Mouse (Mus musculus) spleen, embryonic (tissue): ENCODE data around the gene Dffa.
"Not testable (repeated sequence)": the region's sequence is repeated elsewhere in the genome, so short reads cannot be mapped to it uniquely, and the experiment has no call there.

ENCODE experiments used
- CTCF ChIA-PET: fragments of 350-600 bp; sonication (Branson Sonifier 250); formaldehyde crosslinking; loops from one replicate; lab custom pipeline; 2022; lab: Charles Lee

Dffa gene

DNA sequence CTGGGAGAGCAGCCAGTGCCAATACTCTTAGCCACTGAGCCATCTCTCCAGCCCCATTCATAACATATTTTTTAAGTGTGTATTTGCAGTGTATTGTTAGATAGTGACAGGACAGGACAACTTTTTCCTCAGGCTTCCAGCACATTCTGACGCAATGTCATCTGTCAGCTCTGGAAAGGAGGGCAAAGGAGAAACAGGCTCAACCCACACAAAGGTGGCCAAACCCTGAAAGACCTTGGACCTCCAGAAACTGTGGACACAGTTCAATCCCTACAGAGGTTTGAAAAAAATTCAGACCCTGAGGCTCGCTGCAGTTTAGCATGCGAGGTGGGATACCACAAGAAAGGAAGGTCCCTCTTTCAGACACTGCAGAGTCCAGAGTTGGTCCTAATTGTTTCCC is 6.0 kb upstream of the Dffa start:
- CTCF ChIA-PET = no interaction called here

DNA sequence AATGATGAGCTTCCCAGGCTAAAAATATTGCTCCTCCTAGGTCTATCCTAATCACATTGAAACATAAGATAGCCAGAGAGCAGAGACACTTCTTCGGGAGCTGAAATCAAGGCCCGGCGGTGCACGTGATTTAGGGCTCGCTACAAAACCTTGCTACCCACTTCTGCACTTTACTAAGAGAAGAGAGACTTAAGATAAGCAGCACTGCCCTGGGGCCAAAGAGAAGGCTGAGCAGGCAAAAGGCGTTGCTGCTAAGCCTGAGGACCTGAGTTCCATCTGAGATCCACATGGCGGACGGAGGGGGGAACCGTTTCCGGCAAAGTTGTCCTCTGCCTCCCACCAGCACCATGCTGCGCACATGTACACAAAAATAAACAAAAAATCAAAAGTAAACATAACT is 5.4 kb upstream of the Dffa start:
- CTCF ChIA-PET = no interaction called here

DNA sequence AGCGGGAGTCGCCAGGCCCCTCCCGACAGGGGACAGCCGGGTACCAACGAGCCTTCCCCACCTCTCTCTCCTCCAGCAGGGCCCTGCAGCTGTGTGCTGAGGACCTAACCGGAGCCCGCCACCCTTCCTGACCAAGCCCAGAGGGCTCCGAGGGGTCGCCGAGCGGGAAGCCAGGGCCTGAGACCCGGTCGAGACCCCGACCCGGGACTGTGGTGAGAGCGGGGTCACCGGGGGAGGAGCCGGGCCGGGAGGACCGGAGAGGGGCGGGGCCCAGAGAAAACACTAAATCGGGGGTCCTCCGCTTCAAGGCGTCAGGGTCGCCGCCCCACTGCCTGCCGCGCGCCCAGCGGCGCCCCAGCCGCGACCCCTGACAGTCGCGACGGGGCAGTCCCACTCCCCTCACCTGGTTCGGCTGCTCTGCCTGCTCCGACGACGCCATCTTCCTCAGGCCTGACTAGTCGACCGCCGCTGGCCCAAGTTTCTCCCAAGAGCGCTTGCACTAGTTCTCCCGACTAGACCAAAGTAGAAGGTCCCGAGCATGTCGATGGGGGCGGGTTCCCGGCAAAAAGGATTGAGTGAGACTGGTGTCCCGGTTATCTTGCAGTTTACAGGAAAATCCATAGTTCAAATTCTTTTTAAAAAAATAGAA is 4.5 kb upstream of the Dffa start, which contains the start of gene Pex14:
Gene Pex14 (minus strand): TSS at position 508 of the 649 bp plus-strand sequence.
- CTCF ChIA-PET = no interaction called here

DNA sequence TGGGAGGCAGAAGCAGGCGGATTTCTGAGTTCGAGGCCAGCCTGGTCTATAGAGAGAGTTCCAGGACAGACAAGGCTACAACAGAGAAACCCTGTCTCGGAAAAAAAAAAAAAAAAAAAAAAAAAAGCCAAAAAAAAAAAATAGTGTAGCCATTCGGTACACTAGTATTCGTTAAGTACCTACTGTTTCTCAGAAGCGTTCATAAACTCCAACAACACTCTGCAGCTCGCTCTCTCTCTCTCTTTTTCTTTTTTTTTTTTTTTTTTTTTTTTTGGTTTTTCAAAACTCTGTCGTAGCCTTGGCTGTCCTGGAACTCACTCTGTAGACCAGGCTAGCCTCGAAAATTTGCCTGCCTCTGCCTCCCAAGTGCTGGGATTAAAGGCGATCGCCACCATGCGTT is 3.5 kb upstream of the Dffa start:
- CTCF ChIA-PET = interaction anchor here (0.6 kb wide), 2 partner anchors 27 to 671 kb away, joined by 3 to 5 read pairs; no protein-coding TSS in a partner anchor

DNA sequence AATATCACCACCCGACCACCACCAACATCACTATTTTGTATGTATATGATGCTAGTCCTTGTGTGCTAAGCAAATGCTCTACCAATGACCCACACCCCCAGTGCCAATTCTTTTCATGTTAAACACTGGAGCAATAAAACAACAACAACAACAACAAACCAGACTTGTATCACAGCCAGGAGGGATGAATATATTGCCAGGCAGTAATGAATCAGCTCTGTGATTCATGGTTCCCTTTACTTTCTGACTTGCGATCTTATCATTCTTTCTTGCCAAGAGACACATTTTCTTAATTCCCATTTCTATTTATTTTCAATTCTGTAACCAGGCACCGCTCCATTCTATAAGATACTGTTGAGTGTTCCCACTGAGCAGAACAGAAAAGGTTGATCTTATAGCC is 2.5 kb upstream of the Dffa start:
- CTCF ChIA-PET = no interaction called here

DNA sequence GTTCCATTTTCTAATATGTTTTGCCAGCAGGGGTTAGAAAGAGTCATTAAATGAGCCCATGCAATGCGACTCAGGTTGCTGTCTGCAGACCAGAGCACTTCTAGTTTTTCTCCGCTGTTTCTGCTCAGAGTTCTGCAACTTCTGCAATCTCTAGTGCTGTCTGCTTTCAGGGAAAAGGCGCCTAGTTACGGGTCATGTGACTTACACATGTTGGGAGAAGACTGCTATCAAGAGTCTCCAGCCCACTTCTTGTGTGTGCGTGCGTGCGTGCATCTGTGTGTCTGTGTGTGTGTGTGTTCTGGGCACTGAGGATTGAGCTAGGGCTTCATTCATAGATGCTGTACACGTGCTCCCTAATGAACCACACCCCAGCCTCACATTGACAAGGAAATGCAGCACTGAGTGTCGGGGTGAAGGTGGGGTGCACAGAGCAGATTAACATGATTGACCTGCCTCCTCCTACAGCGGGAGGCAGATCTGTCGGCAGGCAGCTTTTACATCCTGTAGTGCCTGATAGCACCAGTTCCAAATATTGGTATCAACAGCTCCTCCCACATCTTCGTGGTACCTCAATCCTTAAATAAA is 16.1 kb downstream of the Dffa start:
- CTCF ChIA-PET = not testable (repeated sequence)

DNA sequence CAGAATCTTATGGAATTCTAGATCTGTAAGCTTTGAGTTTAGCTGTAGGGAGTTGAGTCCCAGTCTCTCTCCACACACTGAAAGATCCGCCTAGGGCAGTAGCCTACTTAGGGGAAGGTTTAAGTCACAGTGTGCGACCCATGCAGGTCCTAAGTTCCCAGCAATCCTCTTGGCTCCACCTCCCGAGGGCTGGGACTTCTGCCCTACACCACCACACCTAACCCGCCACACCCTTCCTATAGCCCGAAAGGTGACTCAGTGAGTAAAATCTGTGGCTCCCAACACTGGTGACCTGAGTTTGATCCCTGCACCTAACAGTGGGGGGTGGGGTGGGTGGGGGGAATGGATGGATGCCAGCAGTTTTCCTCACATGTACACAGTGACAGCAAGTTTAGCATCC is 19.5 kb downstream of the Dffa start:
- CTCF ChIA-PET = interaction anchor here (0.8 kb wide), 1 partner anchor 17 kb away, joined by 3 read pairs; no protein-coding TSS in a partner anchor

DNA sequence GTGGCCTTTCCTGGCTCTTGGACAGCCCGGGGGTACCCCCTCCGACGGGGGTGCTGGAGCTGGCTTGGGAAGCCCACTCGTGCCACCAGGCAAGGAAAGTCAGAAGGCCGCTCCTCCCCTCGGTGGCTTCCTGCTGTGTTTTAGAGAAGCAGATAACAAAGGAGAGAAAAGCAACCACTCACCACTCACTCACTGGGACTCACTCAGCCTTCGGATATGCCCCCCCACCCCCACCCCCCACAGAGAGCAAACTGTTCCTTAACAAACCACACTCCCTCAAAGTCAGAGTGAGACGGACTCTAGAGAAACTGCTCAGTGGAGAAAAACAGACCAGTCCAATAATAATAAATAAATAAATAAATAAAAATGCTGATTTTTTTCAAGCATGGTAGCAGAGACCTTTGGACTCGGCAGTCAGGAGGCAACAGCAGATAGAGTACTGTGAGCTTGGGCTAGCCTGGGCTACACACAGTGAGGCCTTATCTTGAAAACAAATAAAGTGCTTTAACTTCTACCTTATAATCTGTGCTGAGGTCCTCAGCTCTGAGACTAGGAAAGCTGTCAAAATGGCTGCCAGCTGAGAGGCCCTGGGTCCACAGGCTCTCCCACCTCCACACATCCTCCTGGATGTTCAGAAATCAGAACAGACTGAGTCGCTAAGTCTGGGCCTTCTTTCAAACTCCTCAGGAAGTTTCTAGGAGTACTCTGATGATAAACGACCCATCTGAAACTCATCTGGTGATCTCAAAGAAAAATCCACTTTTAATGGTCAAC is 21.6 kb downstream of the Dffa start:
- CTCF ChIA-PET = interaction anchor here (0.7 kb wide), 1 partner anchor 19 kb away, joined by 11 read pairs; no protein-coding TSS in a partner anchor

DNA sequence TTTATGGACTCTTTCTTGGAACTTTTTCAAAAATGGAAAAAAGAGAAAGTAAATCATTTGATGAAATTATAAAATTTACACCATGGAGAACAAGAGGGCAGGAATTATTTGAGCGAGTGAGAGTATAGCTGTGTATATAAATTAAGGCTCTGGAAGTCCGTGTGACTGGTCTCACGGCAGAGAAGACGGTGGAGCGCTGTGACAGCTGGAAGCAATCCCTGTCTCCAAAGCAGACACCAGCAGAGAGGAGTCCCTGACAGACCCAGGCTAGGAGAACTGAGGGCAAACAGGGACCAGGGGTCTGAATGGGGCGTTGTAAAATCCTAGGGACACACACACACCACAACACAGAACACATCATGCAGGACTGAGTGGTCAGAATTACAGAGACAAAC is 22.2 kb downstream of the Dffa start:
- CTCF ChIA-PET = no interaction called here

DNA sequence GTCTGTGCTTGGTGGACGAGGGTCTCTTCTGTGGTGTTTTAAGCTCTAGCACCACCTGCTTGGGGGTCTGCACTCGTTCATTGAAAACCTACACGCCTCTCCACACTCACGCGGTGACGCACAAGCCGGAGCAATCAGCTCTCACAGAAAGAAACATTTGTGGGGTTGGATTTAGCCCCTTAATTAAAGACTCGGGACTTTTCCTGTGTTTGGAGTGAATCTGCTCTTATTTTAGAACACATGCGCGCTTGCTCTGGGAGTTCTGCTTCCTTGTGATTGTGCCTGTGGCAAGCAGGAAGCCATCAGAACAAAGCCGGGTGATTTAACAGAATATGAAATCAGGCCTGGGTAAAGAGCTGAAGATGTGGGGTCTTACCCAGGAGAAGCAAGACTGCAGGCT is 22.7 kb downstream of the Dffa start, which contains the start of gene Cort:
Gene Cort (minus strand): TSS at position 101 of the 400 bp plus-strand sequence.
- CTCF ChIA-PET = no interaction called here

DNA sequence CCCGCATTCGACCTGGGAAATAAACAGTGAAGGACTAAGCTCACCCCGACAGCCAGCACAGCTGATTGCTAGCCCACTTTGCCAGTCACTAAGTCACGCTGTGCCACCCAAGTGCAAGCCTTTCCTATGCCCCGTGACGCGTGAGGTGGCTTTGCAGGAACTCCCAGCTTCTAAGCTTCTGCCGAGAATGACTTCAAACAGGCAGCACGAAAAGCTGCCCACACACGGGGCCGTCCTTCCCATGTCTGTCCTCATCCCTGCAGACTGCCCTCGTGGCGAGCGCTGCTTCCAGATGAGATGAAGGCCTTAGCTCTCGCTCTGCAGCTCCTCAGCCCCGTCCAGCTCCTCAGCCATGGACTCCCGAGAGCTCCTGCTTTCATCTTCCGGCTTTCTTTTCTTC is 24.5 kb downstream of the Dffa start:
- CTCF ChIA-PET = interaction anchor here (0.6 kb wide), 3 partner anchors 15 to 848 kb away, joined by 3 to 8 read pairs (median 7); no protein-coding TSS in a partner anchor

DNA sequence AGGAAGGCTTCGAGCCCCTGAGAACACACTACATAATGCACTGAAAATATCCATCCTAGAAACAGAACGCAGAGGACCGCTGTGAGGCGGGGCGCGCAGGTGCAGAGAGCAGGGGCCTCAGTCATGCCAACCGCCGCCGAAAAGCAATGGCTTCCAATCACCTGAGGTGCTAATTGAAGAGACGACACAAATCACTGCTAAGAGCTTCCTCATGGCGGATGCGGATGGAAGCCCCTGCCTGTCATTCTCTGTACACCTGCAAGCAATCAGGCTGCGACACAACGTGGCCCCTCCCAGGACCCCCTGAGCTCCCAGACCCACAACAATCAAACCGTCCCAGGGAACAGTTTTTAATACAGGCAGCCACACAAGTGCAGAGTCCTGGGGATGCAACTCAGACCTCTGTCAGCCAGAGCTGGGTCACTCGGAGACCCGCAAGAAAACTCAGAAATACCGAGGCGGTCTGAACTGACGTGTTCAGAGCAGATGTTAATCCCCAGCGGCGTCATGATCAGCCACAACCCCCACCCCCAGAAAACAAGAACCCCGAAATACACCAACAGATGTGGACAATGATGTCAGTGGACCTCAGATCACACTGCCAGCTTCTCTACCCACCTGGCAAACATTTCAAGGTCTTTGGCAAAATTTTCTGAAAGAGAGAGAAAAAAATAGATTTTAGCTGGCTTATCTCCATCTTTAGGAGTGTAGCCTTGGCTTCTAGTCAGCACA is 27.2 kb downstream of the Dffa start:
- CTCF ChIA-PET = interaction anchor here (0.8 kb wide), 1 partner anchor 380 kb away, joined by 5 read pairs; no protein-coding TSS in a partner anchor

DNA sequence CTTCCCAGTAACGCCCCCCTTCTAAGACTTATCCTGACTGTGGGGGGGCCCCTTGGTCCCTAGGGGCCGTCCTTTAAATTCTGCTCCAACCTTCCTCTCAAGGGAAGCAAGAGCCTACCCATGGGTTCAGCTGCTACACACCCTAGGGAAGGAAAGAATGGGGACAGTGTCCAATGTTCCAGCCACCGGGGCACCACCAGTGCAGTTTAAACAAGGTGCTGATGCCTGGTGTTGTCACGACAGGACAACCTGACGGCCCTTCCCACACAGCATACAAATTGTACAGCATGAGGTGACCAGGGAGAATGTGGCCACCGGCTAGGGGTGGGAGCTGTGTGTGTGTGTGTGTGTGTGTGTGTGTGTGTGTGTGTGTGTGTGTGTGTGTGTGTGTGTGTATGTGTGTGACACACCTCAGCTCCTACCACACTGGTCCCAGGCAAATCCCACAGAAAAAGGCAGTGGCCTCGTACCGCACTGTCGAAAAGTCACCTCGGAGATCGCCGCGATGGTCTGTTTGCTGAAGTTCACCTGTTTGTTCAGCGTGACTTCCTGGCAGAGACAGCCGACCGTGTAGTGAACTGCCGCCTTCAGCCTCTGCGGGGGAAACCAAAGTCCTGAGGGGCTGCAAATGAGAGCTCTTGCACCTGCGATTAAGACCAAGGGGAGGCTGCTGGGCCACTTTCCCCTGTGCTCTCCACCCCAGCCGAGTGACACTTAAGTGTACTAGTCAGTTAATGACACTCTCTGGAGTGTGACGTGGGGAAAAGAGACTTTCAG is 28.0 kb downstream of the Dffa start:
- CTCF ChIA-PET = no interaction called here

DNA sequence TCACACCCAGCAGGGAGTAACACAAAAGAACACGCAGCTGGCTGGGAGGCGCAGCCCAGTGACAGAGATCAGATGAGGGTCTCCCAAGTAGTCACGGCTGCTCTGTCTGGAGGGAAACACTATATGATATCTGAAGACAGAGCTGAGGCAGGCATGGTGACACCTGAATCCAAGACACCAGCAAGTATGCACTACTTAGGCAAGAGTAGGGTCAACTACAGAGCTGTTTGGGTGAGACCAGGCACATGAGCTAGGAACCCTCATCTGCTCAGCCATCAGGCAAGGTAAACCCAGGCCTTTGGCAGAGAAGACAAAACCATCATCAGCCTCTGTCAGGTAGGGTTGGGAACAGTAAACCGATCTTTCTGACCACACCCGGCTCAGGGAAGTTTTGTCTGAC is 29.4 kb downstream of the Dffa start:
- CTCF ChIA-PET = no interaction called here

DNA sequence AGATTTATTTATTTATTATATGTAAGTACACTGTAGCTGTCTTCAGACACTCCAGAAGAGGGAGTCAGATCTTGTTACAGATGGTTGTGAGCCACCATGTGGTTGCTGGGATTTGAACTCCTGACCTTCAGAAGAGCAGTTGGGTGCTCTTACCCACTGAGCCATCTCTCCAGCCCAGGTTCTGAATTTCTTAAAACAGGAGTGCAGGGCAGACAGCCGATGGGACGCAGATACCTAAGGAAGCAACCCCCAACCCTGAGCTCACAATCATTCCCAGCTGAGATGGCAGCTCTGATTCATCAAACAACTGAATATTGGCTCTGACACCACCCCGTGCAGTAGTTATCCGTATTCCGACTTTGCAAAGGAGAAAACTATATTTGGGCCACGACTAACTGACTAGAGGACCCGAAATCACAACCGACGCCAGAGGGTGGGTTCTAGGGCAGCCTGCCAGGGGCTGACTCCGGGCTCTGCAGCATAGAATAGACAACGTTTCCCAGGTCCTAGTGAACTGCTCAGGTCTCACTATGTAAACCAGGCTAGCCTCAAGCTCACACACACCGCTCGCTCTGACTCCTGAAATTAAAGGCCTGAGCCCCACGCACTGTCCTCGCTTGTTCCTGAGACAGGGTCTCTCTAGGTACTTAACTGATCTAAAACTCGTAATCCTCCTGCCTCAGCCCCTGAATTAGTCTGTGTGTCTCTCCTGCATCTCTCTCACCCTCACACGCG is 32.3 kb downstream of the Dffa start:
- CTCF ChIA-PET = no interaction called here

DNA sequence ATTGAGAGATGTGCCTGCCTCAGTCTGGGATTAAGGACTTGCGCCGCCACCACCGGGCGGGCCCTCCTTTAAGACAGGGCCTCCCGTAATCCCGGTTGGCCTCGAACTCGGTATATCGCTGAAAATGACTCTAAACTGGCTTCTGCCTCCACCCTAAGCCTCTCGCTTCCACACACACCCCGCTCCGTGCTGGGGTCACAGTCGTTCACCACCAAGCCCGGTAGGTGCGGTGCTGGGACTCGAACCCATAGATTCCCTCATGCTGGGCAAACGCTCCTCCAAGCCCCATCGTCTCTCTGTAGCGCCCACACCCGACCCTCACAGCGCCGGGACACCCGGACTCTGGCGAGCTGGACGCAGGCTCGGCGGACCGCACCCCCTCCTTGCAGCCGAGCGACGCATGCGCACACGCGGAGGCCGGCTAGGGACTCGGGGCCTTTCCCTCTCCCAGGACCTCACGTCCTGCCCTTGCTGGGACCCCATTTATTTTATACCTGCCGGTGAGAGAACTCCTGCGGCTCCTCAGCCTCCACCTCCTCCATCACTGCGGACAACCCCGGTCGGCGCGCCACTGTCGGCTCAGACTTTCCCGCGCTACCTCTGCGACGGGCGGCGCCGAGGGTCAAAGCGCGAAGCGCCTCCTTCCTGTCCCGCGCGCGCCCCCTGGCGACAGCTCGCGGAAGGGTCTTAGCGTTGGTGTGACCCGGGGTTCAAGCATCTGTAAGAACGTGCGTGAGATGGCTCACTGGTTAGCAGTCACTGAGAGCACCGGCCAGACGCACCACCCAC is 33.2 kb downstream of the Dffa start, which contains the start of gene Cenps:
Gene Cenps (minus strand): TSS at position 648 of the 789 bp plus-strand sequence.
- CTCF ChIA-PET = interaction anchor here (1.1 kb wide), 1 partner anchor 16 kb away, joined by 4 read pairs; no protein-coding TSS in a partner anchor

DNA sequence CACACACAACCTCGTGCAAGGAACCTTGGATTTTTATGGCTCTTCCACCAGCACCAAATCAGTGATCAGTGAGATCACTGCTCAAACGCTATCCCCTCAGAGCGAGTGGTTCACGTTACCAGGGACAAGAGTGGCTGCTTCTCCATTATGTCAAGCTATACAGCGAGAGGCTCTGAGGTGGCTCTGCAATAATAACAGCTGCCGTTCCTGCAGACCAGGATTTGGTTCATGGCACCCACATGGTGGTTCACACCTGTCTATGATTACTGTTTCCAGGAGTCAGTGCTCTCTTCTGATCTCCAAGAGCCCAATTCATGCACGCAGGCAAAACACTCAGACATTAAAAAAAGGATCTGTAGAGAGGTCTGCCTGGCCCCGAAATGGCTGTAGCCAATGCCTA is 34.6 kb downstream of the Dffa start:
- CTCF ChIA-PET = no interaction called here

DNA sequence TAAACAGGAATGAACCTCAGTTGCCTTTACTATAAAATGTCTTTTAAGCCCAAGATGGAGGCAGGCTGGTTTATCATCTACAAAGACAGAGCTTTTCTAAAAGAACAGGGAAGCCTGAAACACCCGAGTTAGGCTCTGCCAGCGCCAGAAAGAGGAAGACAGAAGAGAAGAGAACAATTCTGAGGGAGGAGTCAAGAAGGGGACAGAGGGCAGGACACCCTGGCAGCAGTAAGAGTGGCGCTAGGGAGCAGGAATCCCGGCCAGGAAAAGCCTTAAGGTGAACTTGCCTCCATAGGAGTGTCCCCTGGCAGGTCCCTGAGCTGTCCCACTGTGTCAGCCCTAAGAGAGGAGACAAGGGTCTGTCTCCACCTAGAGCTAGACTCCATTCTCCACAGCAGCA is 39.6 kb downstream of the Dffa start:
- CTCF ChIA-PET = interaction anchor here (0.9 kb wide), 2 partner anchors 26 to 402 kb away, joined by 3 to 4 read pairs; no protein-coding TSS in a partner anchor

DNA sequence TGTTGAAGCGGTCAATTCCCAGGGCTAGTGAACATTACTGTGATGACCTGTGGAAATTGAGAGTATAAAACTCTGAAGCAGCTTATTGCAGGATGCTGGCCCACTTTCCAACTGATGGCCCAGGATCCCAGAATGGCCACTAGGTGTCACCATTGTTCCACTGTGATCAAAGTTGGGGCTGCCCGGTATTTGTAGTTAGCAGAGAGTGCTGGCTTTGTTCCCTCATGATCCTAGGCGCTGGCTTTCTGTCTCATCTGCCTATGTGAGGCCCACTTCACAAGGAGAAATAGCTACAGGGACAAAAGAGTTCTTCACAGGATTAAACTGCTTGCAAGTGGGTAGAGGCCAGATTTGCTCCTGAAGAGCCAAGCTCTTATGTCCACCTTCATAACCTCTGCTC is 40.5 kb downstream of the Dffa start:
- CTCF ChIA-PET = interaction anchor here (0.6 to 1.2 kb wide), 4 partner anchors 20 to 30 kb away, joined by 3 to 11 read pairs (median 5); no protein-coding TSS in a partner anchor
